Mouse (Mus musculus): ENCODE results near the gene Nudt16l1.
A peak's percentile ranks its signal among the peaks of the same experiment; 100 is the strongest.

The Nudt16l1 gene

GRCm38 (mm10) chr16:4956609-4957008, 18.0 kb downstream of the Nudt16l1 start:
- DNase-seq (ENCODE audit: low read depth in 2 of 2, low spot score in 2 of 2) = no peak

GRCm38 (mm10) chr16:4957446-4957845, 18.9 kb downstream of the Nudt16l1 start:
- DNase-seq (ENCODE audit: low read depth in 2 of 2, low spot score in 2 of 2) = no peak

- DNase-seq (ENCODE audit: low read depth in 2 of 2, low spot score in 2 of 2) = no peak
Measured at GRCm38 (mm10) chr16:4960260-4960659, 21.7 kb downstream of the Nudt16l1 start.

- no peak for DNase-seq (ENCODE audit: low read depth in 2 of 2, low spot score in 2 of 2)
Measured at GRCm38 (mm10) chr16:4963346-4963745, 24.8 kb downstream of the Nudt16l1 start.

GRCm38 (mm10) chr16:4963797-4964709, 25.5 kb downstream of the Nudt16l1 start, which contains the start of gene Anks3:
Gene Anks3 (minus strand): TSS chr16:4964205.
- DNase-seq (ENCODE audit: low read depth in 2 of 2, low spot score in 2 of 2) = peak; percentile 85 to 95

- DNase-seq (ENCODE audit: low read depth in 2 of 2, low spot score in 2 of 2) = no peak
Measured at GRCm38 (mm10) chr16:4964731-4965391, 26.3 kb downstream of the Nudt16l1 start.

GRCm38 (mm10) chr16:4965392-4966129, 27.0 kb downstream of the Nudt16l1 start:
- DNase-seq (ENCODE audit: low read depth in 2 of 2, low spot score in 2 of 2) = no peak

- DNase-seq (ENCODE audit: low read depth in 2 of 2, low spot score in 2 of 2) = no peak
Measured at GRCm38 (mm10) chr16:4968426-4968825, 29.9 kb downstream of the Nudt16l1 start.

- no peak for DNase-seq (ENCODE audit: low read depth in 2 of 2, low spot score in 2 of 2)
Measured at GRCm38 (mm10) chr16:4969055-4969843, 30.7 kb downstream of the Nudt16l1 start.

GRCm38 (mm10) chr16:4971626-4972025, 33.1 kb downstream of the Nudt16l1 start:
- DNase-seq (ENCODE audit: low read depth in 2 of 2, low spot score in 2 of 2) = no peak

- DNase-seq (ENCODE audit: low read depth in 2 of 2, low spot score in 2 of 2) = no peak
Measured at GRCm38 (mm10) chr16:4974521-4974920, 36.0 kb downstream of the Nudt16l1 start.

- no peak for DNase-seq (ENCODE audit: low read depth in 2 of 2, low spot score in 2 of 2)
Measured at GRCm38 (mm10) chr16:4976180-4976579, 37.6 kb downstream of the Nudt16l1 start.

- DNase-seq (ENCODE audit: low read depth in 2 of 2, low spot score in 2 of 2) = no peak
Measured at GRCm38 (mm10) chr16:4978275-4979051, 39.9 kb downstream of the Nudt16l1 start.

GRCm38 (mm10) chr16:4979755-4980380, 41.3 kb downstream of the Nudt16l1 start:
- DNase-seq (ENCODE audit: low read depth in 2 of 2, low spot score in 2 of 2) = no peak

- DNase-seq (ENCODE audit: low read depth in 2 of 2, low spot score in 2 of 2) = no peak
Measured at GRCm38 (mm10) chr16:4984717-4985116, 46.2 kb downstream of the Nudt16l1 start.
